Mouse (Mus musculus) forebrain, embryonic 16.5 days (tissue): ENCODE measurements around the gene Gm20772. TPM values are rescaled to one million over a fixed set of nuclear protein-coding genes. Genes with fewer than 3 reads are reported as not detected.
"Not testable (repeated sequence)": the region's sequence is repeated elsewhere in the genome, so short reads cannot be mapped to it uniquely, and the experiment has no call there.

ENCODE experiments used
- ATAC-seq: fragments of 200-750 bp; cut with Nextera tagmentation; 2 replicates; pipeline ENCODE4 v1.8.0; 2017; ENCODE audit warnings: mild to moderate bottlenecking, moderate library complexity
- H3K27ac ChIP-seq: fragments of 300-500 bp; sonication (generic); 2 replicates; pipeline ENCODE4 v1.5.1; 2014; ENCODE audit warnings: low read length, control low read depth
- H3K27me3 ChIP-seq: fragments of 300-500 bp; sonication (generic); replicated peaks from 2 replicates; pipeline ENCODE4 v1.6.1; 2014; ENCODE audit warnings: low read length; ENCODE audit not compliant: control insufficient read depth, insufficient read depth
- H3K36me3 ChIP-seq: fragments of 300-500 bp; sonication (generic); 2 replicates; pipeline ENCODE4 v1.6.1; 2014; ENCODE audit not compliant: control insufficient read depth, insufficient read depth
- H3K4me1 ChIP-seq: fragments of 300-500 bp; sonication (generic); replicated peaks from 2 replicates; pipeline ENCODE4 v1.6.1; 2014; ENCODE audit warnings: low read length; ENCODE audit not compliant: control insufficient read depth, insufficient read depth
- H3K4me2 ChIP-seq: fragments of 300-500 bp; sonication (generic); 2 replicates; pipeline ENCODE4 v1.6.1; 2014; ENCODE audit warnings: mild to moderate bottlenecking, low read length, control low read depth
- H3K4me3 ChIP-seq: fragments of 300-500 bp; sonication (generic); replicated peaks from 2 replicates; pipeline ENCODE4 v1.5.1; 2014; ENCODE audit warnings: mild to moderate bottlenecking, low read length, control low read depth
- H3K9ac ChIP-seq: fragments of 300-500 bp; sonication (generic); replicated peaks from 2 replicates; pipeline ENCODE4 v1.6.1; 2014; ENCODE audit warnings: low read depth, low read length, control low read depth
- H3K9me3 ChIP-seq: fragments of 300-500 bp; sonication (generic); 2 replicates; pipeline ENCODE4 v1.6.1; 2016; ENCODE audit warnings: low read length; ENCODE audit not compliant: control insufficient read depth
- WGBS: fragments of 180-500 bp; shearing (Covaris S2); extraction: QIAGEN DNeasy Blood & Tissue Kit; methylation state at CpG from one replicate; pipeline ENCODE4 v1.1.7; 2014; 5-methylcytosine and 5-hydroxymethylcytosine counted together
- polyA plus RNA-seq: library from polyadenylated mRNA; unstranded; fragments of >200 nt; fragmentation: Nextera tagmentation; extraction: Ambion mirVana; gene quantifications from 2 replicates; pipeline ENCODE4 v1.2.1, GENCODE M21; 2015

Gm20772 gene
- not detected in 2 replicates for polyA plus RNA-seq

DNA sequence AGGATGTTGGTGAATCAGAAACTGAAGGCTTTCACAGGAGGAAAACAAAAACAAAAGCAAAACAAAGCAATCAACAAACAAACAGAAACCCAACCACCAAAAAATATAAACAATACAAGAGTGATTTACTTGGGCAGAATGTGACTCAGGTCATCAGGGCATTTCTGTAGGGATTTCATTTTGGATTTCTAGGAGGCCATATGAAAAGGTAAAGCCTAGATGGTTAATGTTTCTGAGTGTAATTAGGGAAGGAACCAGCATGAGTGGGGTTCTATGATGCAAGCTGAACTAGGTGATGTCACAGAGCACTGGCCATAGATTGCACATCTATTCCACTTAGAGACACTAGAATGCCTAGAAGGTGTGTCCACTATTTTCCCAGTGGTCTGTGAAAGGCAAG, at the start of gene Gm20772, which contains the start of gene Gm20831:
Gm20772 (plus strand) TSS at position 301 of the 400 bp plus-strand sequence.
Gm20831 (plus strand) TSS at position 301 of the 400 bp plus-strand sequence.
- H3K9me3 ChIP-seq, H3K36me3 ChIP-seq, H3K27me3 ChIP-seq, ATAC-seq, H3K27ac ChIP-seq, H3K9ac ChIP-seq, H3K4me3 ChIP-seq, H3K4me1 ChIP-seq, H3K4me2 ChIP-seq: not testable (repeated sequence)

DNA sequence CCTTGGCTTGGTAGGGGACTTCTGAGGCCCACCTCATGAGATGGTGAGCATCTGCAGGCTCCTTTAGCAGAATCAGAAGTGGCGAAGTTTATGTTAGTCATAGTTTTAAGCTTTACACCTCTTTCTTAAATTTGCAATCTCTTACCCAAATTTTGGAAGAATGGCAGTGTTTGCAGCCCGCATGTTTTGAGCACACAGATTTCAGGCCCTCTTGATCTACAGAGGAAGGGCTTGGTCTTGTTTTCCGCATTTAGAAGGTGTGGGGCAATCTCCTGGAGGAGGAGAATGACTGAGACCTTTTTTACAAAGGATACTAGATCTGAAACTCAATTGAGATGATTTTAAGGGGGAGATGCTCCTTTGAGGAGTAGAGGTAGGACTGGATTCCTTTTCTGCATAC, 28.4 kb upstream of the Gm20772 start, which contains the start of gene Gm21904:
Gm21904 (minus strand) TSS at position 101 of the 400 bp plus-strand sequence.
- H3K4me1 ChIP-seq, H3K4me3 ChIP-seq, H3K27me3 ChIP-seq, H3K9ac ChIP-seq, H3K36me3 ChIP-seq, H3K4me2 ChIP-seq, H3K27ac ChIP-seq, H3K9me3 ChIP-seq, ATAC-seq: not testable (repeated sequence)
- WGBS = no CpG with 5 or more reads among the region's 3 CpGs

Other genes with a start within 250 kb of the Gm20772 start
- not detected in 2 replicates for gene Gm21904, start 28.5 kb upstream of the Gm20772 start, polyA plus RNA-seq
- gene Gm20831, start within 50 bp of the Gm20772 start, polyA plus RNA-seq = not detected in 2 replicates
- gene Srsy, start 62.6 kb downstream of the Gm20772 start, polyA plus RNA-seq = not detected in 2 replicates
- not detected in 2 replicates for gene Gm21764, start 187.1 kb downstream of the Gm20772 start, polyA plus RNA-seq
- gene Ssty1, start 214.4 kb downstream of the Gm20772 start, polyA plus RNA-seq = not detected in 2 replicates